ENCODE assay signal across 17 mouse cellular contexts in genomic region chr5:91434723-91435658, GRCm38 (mm10). TPM values are rescaled to one million over a fixed set of nuclear protein-coding genes. Genes with fewer than 3 reads are reported as not detected.
A peak's percentile ranks its signal among the peaks of the same experiment; 100 is the strongest.
DNase-seq lines count a peak whose midpoint lies in the region; ATAC-seq and TF ChIP-seq lines count a peak whose summit lies in the region.
"Had no signal": no experiment of that assay in that cellular context is flagged by ENCODE, and none has a peak within 500 bp of the region (broad histone marks: within the 10 kb centered on the region; RNA-seq: fewer than 3 reads in every experiment).

No protein-coding gene starts in this region.

- no peaks in the 10 kb centered on the region for H3K4me1 ChIP-seq in lung, embryonic 15.5 days
- H3K4me1 ChIP-seq in lung, postnatal 0 days (ENCODE audit: insufficient read depth, low read depth, low read length): no peaks in the 10 kb centered on the region
- H3K4me1 ChIP-seq in limb, embryonic 15.5 days: no peaks in the 10 kb centered on the region
- H3K4me1 ChIP-seq: liver, embryonic 15.5 days had no signal

- H3K9ac ChIP-seq in lung, embryonic 15.5 days: no peak overlapping the region
- no peak overlapping the region for H3K9ac ChIP-seq in lung, postnatal 0 days (replicated peaks; ENCODE audit: low read depth)
- no peak overlapping the region for H3K9ac ChIP-seq in limb, embryonic 15.5 days
- H3K9ac ChIP-seq: heart, embryonic 13.5 days; liver, embryonic 15.5 days had no signal

- no peaks in the 10 kb centered on the region for H3K27me3 ChIP-seq in lung, embryonic 15.5 days
- H3K27me3 ChIP-seq in lung, postnatal 0 days (replicated peaks; ENCODE audit: insufficient read depth, low read length): no peaks in the 10 kb centered on the region
- H3K27me3 ChIP-seq in limb, embryonic 15.5 days: no peaks in the 10 kb centered on the region
- H3K27me3 ChIP-seq: heart, embryonic 13.5 days; liver, embryonic 15.5 days had no signal

- TF ChIP-seq EP300 in lung, postnatal 0 days (IDR thresholded peaks at IDR 0.05): no peak

- no peaks in the 10 kb centered on the region for H3K36me3 ChIP-seq in lung, embryonic 15.5 days
- H3K36me3 ChIP-seq in lung, postnatal 0 days (ENCODE audit: insufficient read depth, low read length): no peaks in the 10 kb centered on the region
- H3K36me3 ChIP-seq in limb, embryonic 15.5 days: no peaks in the 10 kb centered on the region
- H3K36me3 ChIP-seq: heart, embryonic 13.5 days; liver, embryonic 15.5 days had no signal

- H3K27ac ChIP-seq in lung, embryonic 15.5 days: no peak overlapping the region
- no peak overlapping the region for H3K27ac ChIP-seq in lung, postnatal 0 days (ENCODE audit: low read length)
- H3K27ac ChIP-seq in limb, embryonic 15.5 days: no peak overlapping the region
- H3K27ac ChIP-seq: heart, embryonic 13.5 days; liver, embryonic 15.5 days; macrophage had no signal

- no peaks in the 10 kb centered on the region for H3K9me3 ChIP-seq in lung, embryonic 15.5 days
- no peaks in the 10 kb centered on the region for H3K9me3 ChIP-seq in lung, postnatal 0 days (ENCODE audit: low read length)
- no peaks in the 10 kb centered on the region for H3K9me3 ChIP-seq in limb, embryonic 15.5 days
- H3K9me3 ChIP-seq: heart, embryonic 13.5 days; liver, embryonic 15.5 days had no signal

- no peak overlapping the region for H3K4me2 ChIP-seq in lung, embryonic 15.5 days
- H3K4me2 ChIP-seq in lung, postnatal 0 days (replicated peaks; ENCODE audit: low read depth, low read length): no peak overlapping the region
- no peak overlapping the region for H3K4me2 ChIP-seq in limb, embryonic 15.5 days
- H3K4me2 ChIP-seq: liver, embryonic 15.5 days had no signal

- DNase-seq in cerebellum, adult 9-10 months: no peak
- peak; percentile 84 for DNase-seq in heart, adult 11 months
- DNase-seq in heart, postnatal 25 days (ENCODE audit: low spot score): no peak
- no peak for DNase-seq in lung, postnatal 0 days (ENCODE audit: low spot score)
- DNase-seq in layer of hippocampus, adult 11-12 months (ENCODE audit: low spot score): no peak
- DNase-seq: adrenal gland, adult 2 months; cerebellum, postnatal 36 days; gastrocnemius, postnatal 10 days; retina, postnatal 1 day had no signal

- no peak overlapping the region for H3K4me3 ChIP-seq in lung, embryonic 15.5 days
- no peak overlapping the region for H3K4me3 ChIP-seq in lung, postnatal 0 days (ENCODE audit: low read depth, low read length)
- H3K4me3 ChIP-seq in limb, embryonic 15.5 days: no peak overlapping the region
- H3K4me3 ChIP-seq: erythroblast, embryonic 14.5 days; heart, embryonic 13.5 days; liver, embryonic 15.5 days had no signal

- WGBS in lung, embryonic 15.5 days: 47% methylated on average over 6 of the region's 6 CpGs
- 51% methylated on average over 6 of the region's 6 CpGs for WGBS in lung, postnatal 0 days
- 68% methylated on average over 6 of the region's 6 CpGs for WGBS in limb, embryonic 15.5 days

- intact Hi-C loops in heart, postnatal 25 days (cut with DNase I): no loop called here

- no peak for TF ChIP-seq CTCF in lung, postnatal 0 days (IDR thresholded peaks at IDR 0.05)

- ATAC-seq in cerebellum, adult (ENCODE audit: insufficient number of reproducible peaks, low FRiP score, low TSS enrichment): peak; percentile 31; the same call in 1 of the 2 replicates
- ATAC-seq in lung, embryonic 15.5 days (ENCODE audit: borderline replicate concordance, extremely low read depth, low FRiP score, low TSS enrichment): peak; percentile 42
- ATAC-seq in lung, postnatal 0 days: no peak
- ATAC-seq in limb, embryonic 15.5 days (ENCODE audit: insufficient number of reproducible peaks, low FRiP score, low TSS enrichment, low read depth): peak; percentile 35; the same call in 1 of the 2 replicates
- ATAC-seq: intestine, postnatal 0 days had no signal

RNA-seq across cellular contexts. Expression of gene Btc, which starts 32.2 kb away (rescaled TPM):
- total RNA-seq in heart, postnatal 25 days (2021): 1 to 10 TPM; 1.6 to 2.1 TPM
- 2.3 and 2.8 TPM in 2 replicates for polyA plus RNA-seq in lung, embryonic 15.5 days (2015; fragmentation: Nextera tagmentation; extraction: Ambion mirVana)
- polyA plus RNA-seq in lung, postnatal 0 days (2015; fragmentation: Nextera tagmentation; extraction: Ambion mirVana): 3.0 and 4.3 TPM in 2 replicates
- polyA plus RNA-seq in limb, embryonic 15.5 days (2015; fragmentation: Nextera tagmentation; extraction: Ambion mirVana): 4.6 and 5.7 TPM in 2 replicates
- polyA plus RNA-seq: erythroblast, embryonic 14.5 days; macrophage had no signal
